Mouse (Mus musculus) heart, postnatal 36 days (tissue): ENCODE results near the gene Rec114. TPM values are rescaled to one million over a fixed set of nuclear protein-coding genes. Genes with fewer than 3 reads are reported as not detected.
A peak's percentile ranks its signal among the peaks of the same experiment; 100 is the strongest.

Source experiments
- DNase-seq, 2 experiments: peaks; one replicate each; pipeline ENCODE4 v3.0.0; 2021 to 2022
- intact Hi-C: fragments of 180-260 bp; cut with DNase I; formaldehyde crosslinking; loops from one replicate; pipeline ENCODE4 v1.15.1; 2025
- total RNA-seq, 2 experiments: library from RNA; stranded (reverse); gene quantifications; 2 replicates each; pipeline ENCODE4 v1.2.3; 2021

Rec114 gene
- total RNA-seq, 2 experiments from 2014 or later, result 1.7 to 3.3 TPM

GRCm38 (mm10) chr9:58719471-58719870 is 24.3 kb downstream of the Rec114 start:
- intact Hi-C loops, result no loop called here
- DNase-seq, result no peak

- DNase-seq, result no peak
- intact Hi-C loops, result no loop called here
These were observed 24.8 kb downstream of the Rec114 start for GRCm38 (mm10) chr9:58718964-58719363.

DNA sequence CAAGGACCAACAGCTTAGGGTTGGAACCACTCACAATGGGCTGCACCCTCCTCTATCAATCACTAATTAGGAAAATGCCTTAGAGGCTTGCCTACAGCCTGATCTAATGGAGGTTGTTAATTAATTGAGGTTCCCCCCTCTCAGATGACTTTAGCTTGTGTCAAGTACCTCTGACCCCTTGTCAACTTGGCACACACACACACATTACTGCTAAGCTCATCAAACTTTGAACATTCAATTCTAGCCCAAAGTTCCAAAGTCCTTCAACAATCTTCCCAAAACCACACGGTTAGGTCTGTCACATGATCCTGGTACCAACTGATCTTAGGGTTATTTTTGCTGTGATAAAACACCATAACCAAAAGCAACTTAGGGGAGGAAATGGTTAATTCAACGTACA is 26.9 kb downstream of the Rec114 start:
- DNase-seq, result no peak
- intact Hi-C loops, result no loop called here

DNA sequence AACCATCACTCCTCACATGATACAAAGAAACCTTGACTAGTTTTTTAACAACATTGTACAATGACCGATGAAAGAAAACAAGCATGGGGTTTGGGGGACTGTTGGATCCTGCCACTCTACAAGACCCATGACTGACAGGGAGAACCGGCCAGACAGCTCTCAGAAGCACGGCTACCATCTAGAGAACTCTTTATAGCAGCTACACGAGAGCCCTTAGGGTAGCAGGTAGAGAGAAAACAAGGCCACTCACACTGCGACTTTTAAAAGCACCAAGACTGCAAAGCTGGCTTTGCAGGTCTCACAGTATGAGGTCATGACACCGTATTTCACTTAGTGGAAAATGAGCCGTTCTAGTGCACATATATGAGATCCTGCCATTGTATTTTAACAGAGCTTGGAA is 33.1 kb downstream of the Rec114 start:
- intact Hi-C loops, result loop anchor here (1.0 to 2.0 kb wide), 2 partner anchors 164 to 218 kb away; no protein-coding TSS in a partner anchor
- no peak for DNase-seq

DNA sequence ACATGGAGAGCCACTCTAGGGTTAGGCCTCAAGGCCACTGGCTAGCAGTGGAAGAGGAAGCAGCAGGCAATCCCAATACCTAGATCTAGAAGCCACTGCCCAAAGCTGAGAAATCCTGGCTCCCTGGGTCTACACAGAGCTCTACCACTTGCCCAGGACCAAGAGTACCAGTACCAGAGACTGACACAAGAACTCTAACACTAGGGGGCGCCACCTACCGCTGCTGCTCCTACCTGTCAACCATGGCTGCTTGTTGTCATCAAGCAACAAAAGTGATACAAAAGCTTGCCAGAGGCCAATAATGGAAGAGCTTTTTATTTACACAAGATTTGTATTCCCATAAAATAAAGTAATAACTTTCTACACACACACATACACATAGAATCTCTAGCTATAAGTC is 33.8 kb downstream of the Rec114 start:
- intact Hi-C loops, result loop anchor here (1.0 to 2.0 kb wide), 2 partner anchors 164 to 219 kb away; no protein-coding TSS in a partner anchor
- peak; percentile 43 to 60 for DNase-seq

DNA sequence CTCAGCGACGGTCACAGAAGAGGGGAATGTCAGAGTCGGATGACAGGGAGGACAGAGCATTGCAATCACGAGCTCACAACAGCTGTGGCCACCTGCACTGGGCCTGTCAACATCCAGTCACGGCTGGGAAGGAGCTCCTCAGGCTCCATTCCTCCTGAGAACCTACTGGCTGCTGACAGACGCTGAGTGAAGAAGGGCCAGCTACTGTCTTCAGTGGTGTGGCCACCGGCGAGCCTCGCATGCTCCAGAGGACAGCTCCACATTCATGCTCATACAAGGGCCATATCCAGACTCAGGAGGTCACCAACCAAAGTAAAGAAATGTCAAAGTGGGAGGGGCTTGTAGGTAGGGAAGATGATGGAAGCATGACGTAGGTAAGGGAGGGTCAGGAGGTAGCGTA is 36.0 kb downstream of the Rec114 start:
- intact Hi-C loops, result no loop called here
- DNase-seq, result no peak

GRCm38 (mm10) chr9:58706024-58706423 is 37.7 kb downstream of the Rec114 start:
- intact Hi-C loops, result no loop called here
- DNase-seq, result no peak

DNA sequence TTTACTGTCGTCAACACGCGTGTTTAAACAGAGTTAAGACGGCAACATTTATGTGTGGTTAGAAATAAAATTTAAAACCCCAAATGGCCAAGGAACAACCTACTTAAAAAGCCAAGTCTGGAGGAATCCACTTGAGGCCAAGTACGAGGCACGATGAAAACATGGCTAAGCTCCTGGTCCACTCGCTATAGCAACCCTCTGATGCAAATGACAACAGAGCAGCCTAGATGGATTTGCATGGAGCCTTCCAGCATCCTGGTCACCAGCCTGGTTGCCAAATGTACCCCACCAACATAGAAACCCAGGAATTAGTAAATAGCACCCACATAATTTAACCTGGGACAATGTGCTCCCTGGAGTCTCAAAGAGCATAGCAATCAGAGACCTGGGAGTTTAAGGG is 40.0 kb downstream of the Rec114 start:
- intact Hi-C loops, result no loop called here
- no peak for DNase-seq

DNA sequence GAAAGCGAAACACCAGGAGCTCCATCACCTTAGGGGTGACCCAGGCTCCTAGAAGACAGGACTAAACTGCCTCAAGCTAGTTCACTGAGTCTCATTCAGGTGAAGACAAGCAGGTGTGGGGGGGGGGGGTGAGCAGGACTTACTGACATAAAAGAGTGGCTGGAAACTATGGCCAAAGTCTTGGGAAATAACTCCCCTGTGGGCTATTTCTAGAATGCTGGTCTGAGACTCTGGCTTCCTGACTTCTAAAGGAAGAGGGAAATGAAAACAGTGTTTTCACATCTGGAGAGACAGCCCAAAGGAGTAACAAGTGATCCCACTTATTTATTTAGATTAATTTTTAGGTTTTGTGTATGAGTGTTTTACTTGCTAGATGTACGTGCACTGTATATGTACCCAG is 42.0 kb downstream of the Rec114 start:
- no peak for DNase-seq
- intact Hi-C loops, result no loop called here

- DNase-seq, result no peak
- intact Hi-C loops, result no loop called here
These were observed 45.3 kb downstream of the Rec114 start for GRCm38 (mm10) chr9:58698486-58698885.

DNA sequence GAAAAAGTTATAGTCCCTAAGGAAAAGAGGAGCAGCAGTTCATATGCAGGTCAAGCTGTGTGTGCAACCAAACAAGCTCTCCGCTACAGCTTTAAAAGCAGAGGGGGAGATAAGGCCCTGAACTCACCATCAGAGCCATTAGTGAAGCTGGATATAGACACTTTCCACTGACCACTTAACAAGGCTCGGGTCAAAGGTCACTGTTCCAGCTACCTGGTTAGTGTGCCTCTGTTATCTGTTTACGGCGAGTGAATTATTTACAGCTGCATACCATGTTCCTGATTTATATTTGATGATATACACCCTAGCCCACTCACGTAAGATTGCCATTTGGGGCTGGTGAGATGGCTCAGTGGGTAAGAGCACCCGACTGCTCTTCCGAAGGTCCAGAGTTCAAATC is 52.3 kb downstream of the Rec114 start:
- DNase-seq, result no peak
- intact Hi-C loops, result no loop called here

DNA sequence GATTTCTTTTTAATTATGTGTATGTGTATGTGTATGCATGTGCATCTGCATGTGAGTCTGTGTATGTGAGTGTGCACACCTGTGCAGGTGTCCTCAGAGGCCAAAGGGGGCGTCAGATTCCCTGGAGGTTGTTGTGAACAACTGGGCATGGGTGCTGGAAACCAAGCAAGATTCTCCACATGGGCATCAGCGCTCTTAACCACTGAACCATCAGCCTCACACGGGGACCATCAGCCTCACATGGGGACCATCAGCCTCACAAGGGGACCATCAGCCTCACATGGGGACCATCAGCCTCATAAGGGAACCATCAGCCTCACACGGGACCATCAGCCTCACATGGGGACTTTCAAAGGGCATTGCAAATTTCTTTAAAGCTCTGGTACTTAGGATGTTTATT is 53.1 kb downstream of the Rec114 start:
- intact Hi-C loops, result no loop called here
- DNase-seq, result no peak

GRCm38 (mm10) chr9:58688076-58688475 is 55.7 kb downstream of the Rec114 start:
- DNase-seq, result no peak
- intact Hi-C loops, result no loop called here

GRCm38 (mm10) chr9:58685290-58685689 is 58.5 kb downstream of the Rec114 start:
- DNase-seq, result no peak
- intact Hi-C loops, result no loop called here

DNA sequence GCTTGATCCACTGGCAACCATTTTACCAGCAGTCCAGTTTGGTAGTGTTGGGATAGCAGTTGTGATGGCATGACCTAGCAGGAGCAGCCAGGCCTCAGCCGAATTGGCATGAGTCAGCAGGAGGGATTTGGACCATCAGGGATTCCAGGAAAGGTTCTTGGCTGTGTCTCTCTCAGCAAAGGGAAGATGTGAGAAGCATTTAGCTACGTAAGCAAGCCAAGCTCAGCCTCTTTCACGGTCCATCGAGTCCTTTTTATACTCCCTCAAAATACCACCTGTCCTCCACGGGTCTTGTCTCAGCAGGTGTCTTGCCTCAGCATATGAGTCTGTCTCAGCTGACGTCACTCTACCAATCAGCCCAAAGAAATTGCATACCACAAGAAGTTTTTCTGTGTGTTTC is 60.4 kb downstream of the Rec114 start:
- intact Hi-C loops, result no loop called here
- DNase-seq, result no peak

- intact Hi-C loops, result no loop called here
- DNase-seq, result no peak
These were observed 61.7 kb downstream of the Rec114 start for GRCm38 (mm10) chr9:58682106-58682505.

DNA sequence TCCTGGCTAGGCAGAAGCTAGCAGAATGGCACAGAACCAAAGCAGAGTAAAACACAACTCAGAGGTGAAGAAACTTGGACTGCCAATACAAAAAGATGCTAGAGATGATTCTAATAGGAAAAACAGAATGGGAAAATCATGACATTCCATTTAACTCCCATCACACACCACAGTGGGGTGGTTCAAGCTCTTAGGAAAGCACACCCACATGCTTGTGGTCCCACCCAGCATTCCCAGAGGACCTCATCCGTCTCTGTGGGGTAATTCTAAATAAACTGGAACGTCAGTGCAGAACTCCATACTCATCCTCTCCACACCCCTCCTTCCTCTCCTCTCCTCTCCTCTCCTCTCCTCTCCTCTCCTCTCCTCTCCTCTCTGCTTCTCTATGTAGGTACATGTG is 62.4 kb downstream of the Rec114 start:
- no peak for DNase-seq
- intact Hi-C loops, result no loop called here

- intact Hi-C loops, result no loop called here
- DNase-seq, result no peak
These were observed 68.4 kb downstream of the Rec114 start for GRCm38 (mm10) chr9:58675371-58675770.

DNA sequence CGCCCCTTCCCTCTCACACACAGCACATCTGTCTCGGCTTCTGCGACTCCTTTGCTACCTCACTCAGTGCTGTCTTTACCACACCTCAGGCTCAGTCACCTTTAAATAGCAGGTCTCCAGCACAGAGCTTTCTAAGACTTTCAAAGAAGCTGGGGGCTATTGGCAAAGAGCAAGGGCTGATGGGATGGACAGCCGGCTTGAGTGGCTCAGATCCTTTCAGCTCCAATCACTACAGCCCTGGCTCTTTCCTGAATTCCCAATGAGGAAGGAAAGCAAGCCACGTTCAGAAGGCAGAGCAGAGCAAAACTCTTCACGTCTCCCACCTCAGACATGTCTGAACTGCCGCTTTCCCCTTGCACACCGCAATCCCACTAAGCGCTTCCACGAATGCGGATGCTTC is 69.0 kb downstream of the Rec114 start:
- DNase-seq, result no peak
- intact Hi-C loops, result no loop called here

GRCm38 (mm10) chr9:58672474-58672873 is 71.3 kb downstream of the Rec114 start:
- intact Hi-C loops, result no loop called here
- peak; percentile 30 to 32 for DNase-seq

GRCm38 (mm10) chr9:58669819-58670218 is 73.9 kb downstream of the Rec114 start:
- intact Hi-C loops, result no loop called here
- no peak for DNase-seq

DNA sequence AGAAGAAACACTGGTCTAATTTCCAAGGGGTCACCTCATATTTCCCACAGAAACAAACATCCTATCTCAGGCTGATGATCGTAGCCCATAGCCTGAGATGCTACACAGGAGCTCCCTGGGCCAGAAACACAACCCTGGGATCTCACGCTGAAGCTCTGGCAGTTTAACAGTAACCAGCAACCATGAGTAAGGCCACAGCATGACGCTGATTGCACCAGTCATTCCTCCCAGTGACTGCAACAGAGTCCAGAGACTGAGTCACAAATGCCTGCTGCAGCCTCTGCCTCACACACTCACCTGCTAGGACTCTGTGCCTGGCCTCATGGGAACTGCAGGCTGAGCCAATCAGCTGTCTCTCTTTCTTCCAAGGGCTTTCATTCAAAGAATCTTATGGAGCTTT is 74.7 kb downstream of the Rec114 start:
- intact Hi-C loops, result no loop called here
- no peak for DNase-seq

DNA sequence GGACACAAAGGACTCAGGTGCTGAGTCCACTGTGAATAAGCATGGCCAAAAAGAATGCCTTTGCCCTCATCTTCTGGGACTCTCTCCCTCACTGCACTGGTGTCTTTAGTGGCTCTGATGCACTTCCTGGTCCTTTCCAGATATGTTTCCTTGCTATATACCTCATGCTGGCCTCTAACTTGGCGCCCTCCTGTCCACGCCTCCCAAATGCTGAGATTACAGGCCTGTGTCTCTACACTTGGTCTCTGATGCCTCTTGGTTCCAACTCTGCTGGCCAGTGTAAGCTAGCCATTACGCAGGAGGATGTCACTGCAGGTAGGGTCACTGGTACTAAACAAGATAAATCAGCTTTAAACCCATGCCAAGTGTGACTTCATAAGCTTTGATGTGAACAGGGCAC is 75.6 kb downstream of the Rec114 start:
- intact Hi-C loops, result no loop called here
- DNase-seq, result no peak

DNA sequence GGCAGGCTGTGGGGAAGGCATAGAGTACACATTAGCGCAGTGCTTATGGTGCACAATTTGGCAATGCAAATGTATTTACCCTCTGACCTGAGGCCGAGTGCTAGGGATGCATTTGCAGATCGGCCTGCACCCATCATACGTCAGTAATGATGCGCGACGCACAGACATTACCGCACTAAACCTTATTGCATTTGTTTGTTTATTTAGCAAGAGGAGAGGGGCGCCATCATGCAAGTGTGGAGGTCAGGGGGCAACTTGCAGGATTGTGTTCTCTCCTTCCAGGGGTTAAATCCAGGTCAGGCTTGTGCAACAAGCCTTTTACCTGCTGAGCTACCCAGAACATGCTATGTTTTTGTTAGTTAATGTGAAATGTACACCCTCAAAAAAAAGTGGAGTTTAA is 76.5 kb downstream of the Rec114 start:
- intact Hi-C loops, result no loop called here

More for the DNA sequence above, 76.5 kb downstream of the Rec114 start:
- DNase-seq, result no peak
